Mouse (Mus musculus): ENCODE data around the gene Rgma. TPM values are rescaled to one million over a fixed set of nuclear protein-coding genes. Genes with fewer than 3 reads are reported as not detected.

Rgma gene
- polyA plus RNA-seq, 1 experiment from 2014 or later = 0.31 TPM

GRCm38 (mm10) chr7:73422223-73423113 is 47.2 kb downstream of the Rgma start:
- Histone ChIP-seq H3K4me3 (replicated peaks) (no peak overlapping the region), H3K27me3 (no peaks in the 10 kb centered on the region), H3K27ac (no peak overlapping the region), H3K4me2 (no peak overlapping the region), H3K9ac (no peak overlapping the region), H3K9me3 (replicated peaks) (no peaks in the 10 kb centered on the region), H3K4me1 (replicated peaks) (peaks cover 3% of the 10 kb centered on the region; the same call in 1 of the 2 replicates), H3K36me3 (peaks cover 9% of the 10 kb centered on the region)
- peak; percentile 48 for DNase-seq
- no peak for ATAC-seq (ENCODE audit: low read depth)
- 30% methylated on average over 12 of the region's 12 CpGs for WGBS (ENCODE audit: insufficient replicate concordance)

GRCm38 (mm10) chr7:73423236-73423635 is 47.9 kb downstream of the Rgma start:
- Histone ChIP-seq H3K9me3 (replicated peaks) (no peaks in the 10 kb centered on the region), H3K27me3 (no peaks in the 10 kb centered on the region), H3K4me2 (no peak overlapping the region), H3K4me1 (replicated peaks) (peaks cover 3% of the 10 kb centered on the region; the same call in 1 of the 2 replicates), H3K9ac (no peak overlapping the region), H3K4me3 (replicated peaks) (no peak overlapping the region), H3K36me3 (peaks cover 16% of the 10 kb centered on the region), H3K27ac (no peak overlapping the region)
- no peak for DNase-seq
- ATAC-seq (ENCODE audit: low read depth) = no peak
- 68% methylated on average over 13 of the region's 13 CpGs for WGBS (ENCODE audit: insufficient replicate concordance)

GRCm38 (mm10) chr7:73424243-73424642 is 48.9 kb downstream of the Rgma start:
- DNase-seq (no peak), ATAC-seq (ENCODE audit: low read depth) (no peak)
- H3K27ac ChIP-seq = no peak overlapping the region
- H3K9me3 ChIP-seq (replicated peaks) = no peaks in the 10 kb centered on the region
- no peak overlapping the region for H3K4me2 ChIP-seq
- peaks cover 3% of the 10 kb centered on the region; the same call in 1 of the 2 replicates for H3K4me1 ChIP-seq (replicated peaks)
- no peak overlapping the region for H3K9ac ChIP-seq
- 58% methylated on average over 3 of the region's 3 CpGs for WGBS (ENCODE audit: insufficient replicate concordance)
- no peak overlapping the region for H3K4me3 ChIP-seq (replicated peaks)
- peaks cover 26% of the 10 kb centered on the region for H3K36me3 ChIP-seq
- H3K27me3 ChIP-seq = no peaks in the 10 kb centered on the region

- DNase-seq = no peak
- no peaks in the 10 kb centered on the region for H3K27me3 ChIP-seq
- no peak overlapping the region for H3K4me2 ChIP-seq
- H3K27ac ChIP-seq = no peak overlapping the region
- H3K4me1 ChIP-seq (replicated peaks) = peaks cover 3% of the 10 kb centered on the region; the same call in 1 of the 2 replicates
- no peak overlapping the region for H3K4me3 ChIP-seq (replicated peaks)
- 75% methylated on average over 3 of the region's 3 CpGs for WGBS (ENCODE audit: insufficient replicate concordance)
- no peak for ATAC-seq (ENCODE audit: low read depth)
- no peaks in the 10 kb centered on the region for H3K9me3 ChIP-seq (replicated peaks)
- H3K36me3 ChIP-seq = peaks cover 31% of the 10 kb centered on the region
- no peak overlapping the region for H3K9ac ChIP-seq
Measured at GRCm38 (mm10) chr7:73424705-73425104, 49.4 kb downstream of the Rgma start.

- WGBS (ENCODE audit: insufficient replicate concordance) = 87% methylated on average over 7 of the region's 7 CpGs
- H3K9me3 ChIP-seq (replicated peaks) = no peaks in the 10 kb centered on the region
- H3K27ac ChIP-seq = no peak overlapping the region
- H3K4me1 ChIP-seq (replicated peaks) = peaks cover 3% of the 10 kb centered on the region; the same call in 1 of the 2 replicates
- H3K4me3 ChIP-seq (replicated peaks) = no peak overlapping the region
- no peak for ATAC-seq (ENCODE audit: low read depth)
- no peak overlapping the region for H3K4me2 ChIP-seq
- H3K36me3 ChIP-seq = peaks cover 38% of the 10 kb centered on the region
- no peaks in the 10 kb centered on the region for H3K27me3 ChIP-seq
- no peak overlapping the region for H3K9ac ChIP-seq
- no peak for DNase-seq
Measured at GRCm38 (mm10) chr7:73425451-73425850, 50.1 kb downstream of the Rgma start.

GRCm38 (mm10) chr7:73426235-73426634 is 50.9 kb downstream of the Rgma start:
- no peaks in the 10 kb centered on the region for H3K9me3 ChIP-seq (replicated peaks)
- peaks cover 3% of the 10 kb centered on the region; the same call in 1 of the 2 replicates for H3K4me1 ChIP-seq (replicated peaks)
- DNase-seq (no peak), ATAC-seq (ENCODE audit: low read depth) (no peak)
- 82% methylated on average over 3 of the region's 3 CpGs for WGBS (ENCODE audit: insufficient replicate concordance)
- H3K27ac ChIP-seq = no peak overlapping the region
- H3K4me3 ChIP-seq (replicated peaks) = no peak overlapping the region
- H3K27me3 ChIP-seq = no peaks in the 10 kb centered on the region
- H3K9ac ChIP-seq = no peak overlapping the region
- peaks cover 40% of the 10 kb centered on the region for H3K36me3 ChIP-seq
- H3K4me2 ChIP-seq = no peak overlapping the region

GRCm38 (mm10) chr7:73426752-73427386 is 51.6 kb downstream of the Rgma start:
- Histone ChIP-seq H3K27me3 (no peaks in the 10 kb centered on the region), H3K4me2 (no peak overlapping the region), H3K36me3 (peaks cover 40% of the 10 kb centered on the region), H3K9me3 (replicated peaks) (no peaks in the 10 kb centered on the region), H3K27ac (no peak overlapping the region), H3K9ac (no peak overlapping the region), H3K4me1 (replicated peaks) (no peaks in the 10 kb centered on the region), H3K4me3 (replicated peaks) (no peak overlapping the region)
- 76% methylated on average over 8 of the region's 8 CpGs for WGBS (ENCODE audit: insufficient replicate concordance)
- no peak for DNase-seq
- no peak for ATAC-seq (ENCODE audit: low read depth)

GRCm38 (mm10) chr7:73427794-73428193 is 52.5 kb downstream of the Rgma start:
- H3K27me3 ChIP-seq = no peaks in the 10 kb centered on the region
- H3K9ac ChIP-seq = no peak overlapping the region
- H3K36me3 ChIP-seq = peaks cover 40% of the 10 kb centered on the region
- no peak for DNase-seq
- no peaks in the 10 kb centered on the region for H3K4me1 ChIP-seq (replicated peaks)
- H3K9me3 ChIP-seq (replicated peaks) = no peaks in the 10 kb centered on the region
- H3K4me2 ChIP-seq = no peak overlapping the region
- 92% methylated on average over 6 of the region's 6 CpGs for WGBS (ENCODE audit: insufficient replicate concordance)
- no peak overlapping the region for H3K27ac ChIP-seq
- no peak overlapping the region for H3K4me3 ChIP-seq (replicated peaks)
- ATAC-seq (ENCODE audit: low read depth) = no peak

GRCm38 (mm10) chr7:73428525-73428924 is 53.2 kb downstream of the Rgma start:
- ATAC-seq (ENCODE audit: low read depth) (no peak), DNase-seq (no peak)
- H3K27me3 ChIP-seq = no peaks in the 10 kb centered on the region
- H3K9ac ChIP-seq = no peak overlapping the region
- peaks cover 44% of the 10 kb centered on the region for H3K36me3 ChIP-seq
- WGBS (ENCODE audit: insufficient replicate concordance) = 56% methylated on average over 3 of the region's 3 CpGs
- no peaks in the 10 kb centered on the region for H3K4me1 ChIP-seq (replicated peaks)
- H3K4me3 ChIP-seq (replicated peaks) = no peak overlapping the region
- no peak overlapping the region for H3K27ac ChIP-seq
- H3K4me2 ChIP-seq = no peak overlapping the region
- no peaks in the 10 kb centered on the region for H3K9me3 ChIP-seq (replicated peaks)

- no peaks in the 10 kb centered on the region for H3K9me3 ChIP-seq (replicated peaks)
- DNase-seq = no peak
- WGBS (ENCODE audit: insufficient replicate concordance) = 85% methylated on average over 6 of the region's 6 CpGs
- peaks cover 73% of the 10 kb centered on the region for H3K36me3 ChIP-seq
- H3K4me2 ChIP-seq = no peak overlapping the region
- H3K27ac ChIP-seq = no peak overlapping the region
- no peak for ATAC-seq (ENCODE audit: low read depth)
- H3K9ac ChIP-seq = no peak overlapping the region
- H3K4me3 ChIP-seq (replicated peaks) = no peak overlapping the region
- no peaks in the 10 kb centered on the region for H3K27me3 ChIP-seq
- no peaks in the 10 kb centered on the region for H3K4me1 ChIP-seq (replicated peaks)
Measured at GRCm38 (mm10) chr7:73433637-73434335, 58.5 kb downstream of the Rgma start.

- Histone ChIP-seq H3K9ac (no peak overlapping the region), H3K27me3 (no peaks in the 10 kb centered on the region), H3K4me1 (replicated peaks) (no peaks in the 10 kb centered on the region), H3K27ac (no peak overlapping the region), H3K9me3 (replicated peaks) (no peaks in the 10 kb centered on the region), H3K4me2 (no peak overlapping the region), H3K4me3 (replicated peaks) (no peak overlapping the region), H3K36me3 (peaks cover 73% of the 10 kb centered on the region)
- WGBS (ENCODE audit: insufficient replicate concordance) = 76% methylated on average over 2 of the region's 2 CpGs
- ATAC-seq (ENCODE audit: low read depth) (no peak), DNase-seq (no peak)
Measured at GRCm38 (mm10) chr7:73434336-73434677, 59.0 kb downstream of the Rgma start.

Measured in liver, embryonic 13.5 days (tissue).